Mouse (Mus musculus) embryonic facial prominence, embryonic 13.5 days (tissue): ENCODE results near the gene Supt7l. TPM values are rescaled to one million over a fixed set of nuclear protein-coding genes. Genes with fewer than 3 reads are reported as not detected.

ENCODE experiments used
- ATAC-seq: fragments of 200-750 bp; cut with Nextera tagmentation; 2 replicates; pipeline ENCODE4 v1.8.0; 2017; ENCODE audit warnings: low read depth; ENCODE audit not compliant: insufficient number of reproducible peaks, insufficient read depth, low FRiP score, low TSS enrichment
- H3K27ac ChIP-seq: fragments of 300-500 bp; sonication (generic); 2 replicates; pipeline ENCODE4 v1.5.1; 2015; ENCODE audit warnings: moderate library complexity, mild to moderate bottlenecking, inconsistent platforms
- H3K27me3 ChIP-seq: fragments of 300-500 bp; sonication (generic); 2 replicates; pipeline ENCODE4 v1.6.1; 2015; ENCODE audit warnings: mild to moderate bottlenecking, inconsistent platforms
- H3K36me3 ChIP-seq: fragments of 300-500 bp; sonication (generic); 2 replicates; pipeline ENCODE4 v1.6.1; 2015; ENCODE audit warnings: mild to moderate bottlenecking, inconsistent platforms
- H3K4me1 ChIP-seq: fragments of 300-500 bp; sonication (generic); 2 replicates; pipeline ENCODE4 v1.6.1; 2015; ENCODE audit warnings: inconsistent platforms
- H3K4me2 ChIP-seq: fragments of 300-500 bp; sonication (generic); 2 replicates; pipeline ENCODE4 v1.6.1; 2015; ENCODE audit warnings: moderate library complexity, mild to moderate bottlenecking, inconsistent platforms
- H3K4me3 ChIP-seq: fragments of 300-500 bp; sonication (generic); 2 replicates; pipeline ENCODE4 v1.5.1; 2015; ENCODE audit warnings: mild to moderate bottlenecking, inconsistent platforms
- H3K9ac ChIP-seq: fragments of 300-500 bp; sonication (generic); 2 replicates; pipeline ENCODE4 v1.6.1; 2015; ENCODE audit warnings: mild to moderate bottlenecking, inconsistent platforms
- H3K9me3 ChIP-seq: fragments of 300-500 bp; sonication (generic); 2 replicates; pipeline ENCODE4 v1.6.1; 2016; ENCODE audit warnings: inconsistent platforms
- WGBS: fragments of 180-500 bp; shearing (Covaris S2); methylation state at CpG from one replicate; pipeline ENCODE4 v1.1.7; 2015; ENCODE audit warnings: mixed read lengths; 5-methylcytosine and 5-hydroxymethylcytosine counted together
- polyA plus RNA-seq: library from polyadenylated mRNA; unstranded; fragments of >200 nt; fragmentation: Nextera tagmentation; extraction: Ambion mirVana; gene quantifications from 2 replicates; pipeline ENCODE4 v1.2.1, GENCODE M21; 2015

Supt7l gene
- polyA plus RNA-seq, 1 experiment from 2014 or later = 29.1 TPM

- WGBS = 60% methylated on average over 7 of the region's 7 CpGs
- Histone ChIP-seq H3K4me2 (no peak overlapping the region), H3K9ac (no peak overlapping the region), H3K36me3 (peaks cover 4% of the 10 kb centered on the region), H3K27ac (no peak overlapping the region), H3K27me3 (no peaks in the 10 kb centered on the region), H3K4me3 (no peak overlapping the region), H3K9me3 (no peaks in the 10 kb centered on the region), H3K4me1 (no peaks in the 10 kb centered on the region)
- no peak for ATAC-seq
Measured at GRCm38 (mm10) chr5:31489116-31489769, 38.4 kb downstream of the Supt7l start.

GRCm38 (mm10) chr5:31487889-31488288 is 39.7 kb downstream of the Supt7l start:
- H3K27ac ChIP-seq = no peak overlapping the region
- H3K4me2 ChIP-seq = no peak overlapping the region
- H3K9me3 ChIP-seq = no peaks in the 10 kb centered on the region
- ATAC-seq = no peak
- H3K27me3 ChIP-seq = no peaks in the 10 kb centered on the region
- WGBS = 96% methylated on average over 3 of the region's 3 CpGs
- H3K9ac ChIP-seq = no peak overlapping the region
- no peaks in the 10 kb centered on the region for H3K4me1 ChIP-seq
- peaks cover 10% of the 10 kb centered on the region for H3K36me3 ChIP-seq
- no peak overlapping the region for H3K4me3 ChIP-seq

GRCm38 (mm10) chr5:31485440-31485839 is 42.2 kb downstream of the Supt7l start, which contains the start of gene 4930548H24Rik:
Gene 4930548H24Rik, plus strand, starts transcription at chr5:31485740.
- ATAC-seq = no peak
- Histone ChIP-seq H3K9me3 (no peaks in the 10 kb centered on the region), H3K4me1 (no peaks in the 10 kb centered on the region), H3K27me3 (no peaks in the 10 kb centered on the region), H3K9ac (no peak within 1 kb of the TSS), H3K36me3 (peaks cover 32% of the 10 kb centered on the region), H3K27ac (no peak within 1 kb of the TSS), H3K4me3 (no peak within 1 kb of the TSS), H3K4me2 (no peak within 1 kb of the TSS)
- WGBS = 89% methylated on average over 3 of the region's 3 CpGs

- Histone ChIP-seq H3K4me3 (no peak overlapping the region), H3K4me1 (no peaks in the 10 kb centered on the region), H3K9ac (no peak overlapping the region), H3K27ac (no peak overlapping the region), H3K36me3 (peaks cover 79% of the 10 kb centered on the region), H3K27me3 (no peaks in the 10 kb centered on the region), H3K9me3 (no peaks in the 10 kb centered on the region), H3K4me2 (no peak overlapping the region)
- WGBS = 90% methylated on average over 4 of the region's 4 CpGs
- no peak for ATAC-seq
Measured at GRCm38 (mm10) chr5:31480536-31480935, 47.1 kb downstream of the Supt7l start.

- peaks cover 93% of the 10 kb centered on the region for H3K36me3 ChIP-seq
Measured at GRCm38 (mm10) chr5:31470334-31470733, 57.3 kb downstream of the Supt7l start.

GRCm38 (mm10) chr5:31469711-31470110 is 57.9 kb downstream of the Supt7l start:
- H3K4me1 ChIP-seq = no peaks in the 10 kb centered on the region
- ATAC-seq = no peak
- 0 out of 2 replicates have a peak, but pooled peaks cover 3% of the 10 kb centered on the region for H3K9me3 ChIP-seq
- no peak overlapping the region for H3K9ac ChIP-seq
- H3K4me2 ChIP-seq = no peak overlapping the region
- no peaks in the 10 kb centered on the region for H3K27me3 ChIP-seq
- peaks cover 91% of the 10 kb centered on the region for H3K36me3 ChIP-seq
- H3K4me3 ChIP-seq = no peak overlapping the region
- WGBS = 91% methylated on average over 6 of the region's 6 CpGs
- no peak overlapping the region for H3K27ac ChIP-seq

More at GRCm38 (mm10) chr5:31470334-31470733, 57.3 kb downstream of the Supt7l start:
- ATAC-seq = no peak
- 65% methylated on average over 7 of the region's 7 CpGs for WGBS
- no peak overlapping the region for H3K4me2 ChIP-seq
- H3K9me3 ChIP-seq = 0 out of 2 replicates have a peak, but pooled peaks cover 3% of the 10 kb centered on the region
- no peaks in the 10 kb centered on the region for H3K27me3 ChIP-seq
- no peaks in the 10 kb centered on the region for H3K4me1 ChIP-seq
- H3K4me3 ChIP-seq = no peak overlapping the region
- no peak overlapping the region for H3K9ac ChIP-seq
- H3K27ac ChIP-seq = no peak overlapping the region

GRCm38 (mm10) chr5:31467798-31468197 is 59.8 kb downstream of the Supt7l start:
- no peak for ATAC-seq
- Histone ChIP-seq H3K4me2 (no peak overlapping the region), H3K27me3 (no peaks in the 10 kb centered on the region), H3K36me3 (peaks cover 72% of the 10 kb centered on the region), H3K27ac (no peak overlapping the region), H3K4me1 (no peaks in the 10 kb centered on the region), H3K9me3 (0 out of 2 replicates have a peak, but pooled peaks cover 3% of the 10 kb centered on the region), H3K9ac (no peak overlapping the region), H3K4me3 (no peak overlapping the region)
- 99% methylated on average over 3 of the region's 3 CpGs for WGBS

Other genes with a start within 250 kb of the Supt7l start
- gene Ift172, start 236.7 kb downstream of the Supt7l start, polyA plus RNA-seq = 44.8 and 47.1 TPM in 2 replicates
- 80.5 and 89.0 TPM in 2 replicates for gene Fndc4, start 231.7 kb downstream of the Supt7l start, polyA plus RNA-seq
- 0.79 and 1.0 TPM in 2 replicates for gene Gckr, start 230.4 kb downstream of the Supt7l start, polyA plus RNA-seq
- 68.7 and 82.2 TPM in 2 replicates for gene Zfp512, start 75.4 kb downstream of the Supt7l start, polyA plus RNA-seq
- gene 4930548H24Rik, start 42.1 kb downstream of the Supt7l start, polyA plus RNA-seq = not detected in 2 replicates
- gene Gpn1, start 33.1 kb downstream of the Supt7l start, polyA plus RNA-seq = 70.6 and 75.4 TPM in 2 replicates
- 36.3 and 37.4 TPM in 2 replicates for gene Slc4a1ap, start 812 bp downstream of the Supt7l start, polyA plus RNA-seq
- gene Mrpl33, start 69.1 kb upstream of the Supt7l start, polyA plus RNA-seq = 279 and 345 TPM in 2 replicates
- 2.6 and 3.2 TPM in 2 replicates for gene Rbks, start 169.8 kb upstream of the Supt7l start, polyA plus RNA-seq
- gene Babam2, start 169.9 kb upstream of the Supt7l start, polyA plus RNA-seq = 50.1 and 53.0 TPM in 2 replicates